Mouse (Mus musculus): ENCODE results near the gene Olfr1109. TPM values are rescaled to one million over a fixed set of nuclear protein-coding genes. Genes with fewer than 3 reads are reported as not detected.

Gene Olfr1109
- not detected in 2 replicates for polyA plus RNA-seq (2015; fragmentation: Nextera tagmentation; extraction: Ambion mirVana)

DNA sequence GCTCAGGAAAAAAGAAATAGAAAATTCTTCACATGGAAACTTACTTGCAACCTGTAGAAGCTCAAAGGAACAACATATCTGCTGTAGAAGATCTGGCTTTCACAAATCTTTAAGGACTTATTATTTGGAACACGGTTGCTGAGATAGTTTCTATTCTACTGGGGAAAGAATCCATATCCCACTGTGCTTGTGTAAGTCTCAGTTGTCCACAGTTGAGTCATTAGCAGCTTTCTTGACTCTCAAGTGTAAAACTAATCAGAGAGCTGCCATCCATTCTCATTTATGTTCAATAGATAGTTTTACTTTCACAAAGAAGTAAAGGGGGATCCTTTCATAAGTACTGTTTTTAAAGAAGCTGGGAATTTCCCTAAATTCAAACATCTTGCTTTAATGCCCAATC, at the start of gene Olfr1109:
Olfr1109 (minus strand) TSS at position 101 of the 400 bp plus-strand sequence.
- H3K27me3 ChIP-seq: no peaks in the 10 kb centered on the region
- no peak within 1 kb of the TSS for H3K27ac ChIP-seq
- no peaks in the 10 kb centered on the region for H3K36me3 ChIP-seq
- ATAC-seq (replicated peaks; ENCODE audit: insufficient number of reproducible peaks, insufficient read depth, low FRiP score, low read depth): no peak
- no peak within 1 kb of the TSS for H3K4me3 ChIP-seq
- WGBS: 78% methylated on average over 1 of the region's 1 CpGs
- no peak within 1 kb of the TSS for H3K4me2 ChIP-seq
- no peaks in the 10 kb centered on the region for H3K4me1 ChIP-seq (replicated peaks)
- no peaks in the 10 kb centered on the region for H3K9me3 ChIP-seq (replicated peaks)
- no peak within 1 kb of the TSS for H3K9ac ChIP-seq

DNA sequence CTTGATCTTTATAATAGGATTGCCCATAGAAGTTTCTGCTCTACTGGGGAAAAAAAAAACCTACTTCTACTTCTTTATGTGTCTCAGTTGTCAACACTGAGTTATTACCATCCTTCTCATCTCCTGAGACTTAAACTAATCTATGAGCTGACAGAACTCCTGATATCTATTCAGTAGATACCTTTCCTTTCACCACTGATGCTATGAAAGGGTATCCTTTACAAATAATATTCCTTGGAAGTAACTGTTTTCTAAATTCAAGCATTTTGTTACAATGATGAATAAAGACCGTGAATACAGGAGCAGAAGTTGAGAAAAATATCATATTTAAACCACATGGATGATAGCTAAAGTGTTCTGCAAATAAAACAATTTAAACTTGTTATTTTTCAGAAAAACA, 44.4 kb upstream of the Olfr1109 start, which contains the start of gene Olfr1110:
Olfr1110 (minus strand) TSS at position 101 of the 400 bp plus-strand sequence.
- Histone ChIP-seq H3K4me3 (no peak within 1 kb of the TSS), H3K4me2 (no peak within 1 kb of the TSS), H3K36me3 (no peaks in the 10 kb centered on the region), H3K27me3 (no peaks in the 10 kb centered on the region), H3K27ac (no peak within 1 kb of the TSS), H3K9me3 (replicated peaks) (no peaks in the 10 kb centered on the region), H3K9ac (no peak within 1 kb of the TSS), H3K4me1 (replicated peaks) (no peaks in the 10 kb centered on the region)
- 61% methylated on average over 1 of the region's 1 CpGs for WGBS
- no peak for ATAC-seq (replicated peaks; ENCODE audit: insufficient number of reproducible peaks, insufficient read depth, low FRiP score, low read depth)

DNA sequence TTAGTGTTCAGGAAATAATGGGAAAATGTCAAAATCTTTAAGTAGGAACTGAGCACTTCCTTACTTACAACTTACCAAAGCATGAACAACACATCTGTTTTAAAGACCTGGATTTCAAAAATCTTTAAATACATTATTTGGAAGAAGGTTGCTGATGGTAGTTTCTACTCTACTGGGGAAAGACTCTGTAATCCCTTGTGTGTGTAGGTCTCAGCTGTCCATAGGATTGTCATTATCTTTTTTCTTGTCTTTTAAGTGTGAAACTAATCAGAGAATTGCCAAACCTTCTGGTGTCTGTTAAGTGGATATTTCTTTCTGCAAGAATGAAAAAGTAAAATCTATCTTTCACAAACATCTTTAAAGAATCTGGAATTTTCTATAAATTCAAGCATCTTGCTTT, 18.7 kb upstream of the Olfr1109 start, which contains the start of gene Olfr259:
Olfr259 (minus strand) TSS at position 101 of the 400 bp plus-strand sequence.
- no peaks in the 10 kb centered on the region for H3K4me1 ChIP-seq (replicated peaks)
- H3K4me2 ChIP-seq: no peak within 1 kb of the TSS
- H3K27ac ChIP-seq: no peak within 1 kb of the TSS
- no peaks in the 10 kb centered on the region for H3K27me3 ChIP-seq
- no peaks in the 10 kb centered on the region for H3K36me3 ChIP-seq
- H3K9ac ChIP-seq: no peak within 1 kb of the TSS
- no peak within 1 kb of the TSS for H3K4me3 ChIP-seq
- no peaks in the 10 kb centered on the region for H3K9me3 ChIP-seq (replicated peaks)
- ATAC-seq (replicated peaks; ENCODE audit: insufficient number of reproducible peaks, insufficient read depth, low FRiP score, low read depth): no peak

DNA sequence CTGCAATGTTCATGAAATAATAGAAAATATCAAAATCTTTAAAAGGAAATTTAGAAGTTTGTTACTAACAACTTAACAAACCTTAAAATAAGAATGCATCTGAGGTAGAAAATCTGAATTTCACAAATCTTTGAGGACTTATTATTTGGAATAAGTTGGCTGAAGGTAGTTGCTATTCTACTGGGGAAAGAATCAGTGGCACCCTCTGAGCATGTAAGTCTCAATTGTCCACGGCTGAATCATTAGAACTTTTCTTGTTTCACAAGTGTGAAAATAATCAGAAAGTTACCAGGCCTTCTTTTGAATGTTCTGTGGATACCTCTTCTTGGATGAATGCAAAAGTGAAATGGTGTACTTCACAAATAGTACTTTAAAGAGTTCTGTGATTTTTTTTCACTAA, 20.1 kb downstream of the Olfr1109 start, which contains the start of gene Olfr1107:
Olfr1107 (minus strand) TSS at position 101 of the 400 bp plus-strand sequence.
- 79% methylated on average over 1 of the region's 1 CpGs for WGBS
- no peak within 1 kb of the TSS for H3K4me3 ChIP-seq
- H3K4me2 ChIP-seq: no peak within 1 kb of the TSS
- no peaks in the 10 kb centered on the region for H3K27me3 ChIP-seq
- no peaks in the 10 kb centered on the region for H3K4me1 ChIP-seq (replicated peaks)
- no peaks in the 10 kb centered on the region for H3K36me3 ChIP-seq
- H3K9ac ChIP-seq: no peak within 1 kb of the TSS
- H3K9me3 ChIP-seq (replicated peaks): no peaks in the 10 kb centered on the region
- no peak for ATAC-seq (replicated peaks; ENCODE audit: insufficient number of reproducible peaks, insufficient read depth, low FRiP score, low read depth)
- no peak within 1 kb of the TSS for H3K27ac ChIP-seq

DNA sequence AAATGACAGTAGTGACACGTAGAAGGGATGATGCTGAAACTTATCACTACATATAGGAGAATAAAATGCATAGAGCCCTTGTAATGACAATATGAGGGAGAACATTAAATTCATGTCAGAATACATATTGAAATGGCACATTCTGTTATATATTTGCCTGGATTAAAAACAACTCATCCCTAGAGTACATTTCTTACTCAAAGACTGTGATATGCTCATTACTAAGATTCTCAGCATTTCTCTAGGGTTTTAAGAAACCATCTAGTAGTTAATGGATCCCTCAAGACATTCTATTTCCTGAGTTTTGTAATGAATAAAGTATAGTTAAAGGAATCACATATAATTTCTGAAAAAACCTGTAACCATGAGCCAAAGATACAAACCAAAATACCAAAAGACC, 43.6 kb downstream of the Olfr1109 start, which contains the start of gene Olfr1106:
Olfr1106 (minus strand) TSS at position 101 of the 400 bp plus-strand sequence.
- WGBS: 57% methylated on average over 1 of the region's 1 CpGs
- no peak for ATAC-seq (replicated peaks; ENCODE audit: insufficient number of reproducible peaks, insufficient read depth, low FRiP score, low read depth)
- no peak within 1 kb of the TSS for H3K9ac ChIP-seq
- no peak within 1 kb of the TSS for H3K4me3 ChIP-seq
- no peak within 1 kb of the TSS for H3K27ac ChIP-seq
- H3K4me2 ChIP-seq: no peak within 1 kb of the TSS
- H3K4me1 ChIP-seq (replicated peaks): no peaks in the 10 kb centered on the region
- no peaks in the 10 kb centered on the region for H3K36me3 ChIP-seq
- H3K27me3 ChIP-seq: no peaks in the 10 kb centered on the region
- no peaks in the 10 kb centered on the region for H3K9me3 ChIP-seq (replicated peaks)

Other genes with a start within 250 kb of the Olfr1109 start
- not detected in 2 replicates for gene Olfr1095, start 244.3 kb downstream of the Olfr1109 start, polyA plus RNA-seq (2015; fragmentation: Nextera tagmentation; extraction: Ambion mirVana)
- gene Gm13723, start 221.2 kb downstream of the Olfr1109 start, polyA plus RNA-seq (2015; fragmentation: Nextera tagmentation; extraction: Ambion mirVana): not detected in 2 replicates
- gene Olfr1097, start 203.8 kb downstream of the Olfr1109 start, polyA plus RNA-seq (2015; fragmentation: Nextera tagmentation; extraction: Ambion mirVana): not detected in 2 replicates
- gene Olfr1098, start 171.5 kb downstream of the Olfr1109 start, polyA plus RNA-seq (2015; fragmentation: Nextera tagmentation; extraction: Ambion mirVana): not detected in 2 replicates
- not detected in 2 replicates for gene Olfr1099, start 135.3 kb downstream of the Olfr1109 start, polyA plus RNA-seq (2015; fragmentation: Nextera tagmentation; extraction: Ambion mirVana)
- not detected in 2 replicates for gene Olfr1100, start 116.1 kb downstream of the Olfr1109 start, polyA plus RNA-seq (2015; fragmentation: Nextera tagmentation; extraction: Ambion mirVana)
- gene Olfr1101, start 104.8 kb downstream of the Olfr1109 start, polyA plus RNA-seq (2015; fragmentation: Nextera tagmentation; extraction: Ambion mirVana): not detected in 2 replicates
- gene Olfr1102, start 97.6 kb downstream of the Olfr1109 start, polyA plus RNA-seq (2015; fragmentation: Nextera tagmentation; extraction: Ambion mirVana): not detected in 2 replicates
- gene Olfr1104, start 68.9 kb downstream of the Olfr1109 start, polyA plus RNA-seq (2015; fragmentation: Nextera tagmentation; extraction: Ambion mirVana): not detected in 2 replicates
- gene Olfr1105, start 59.5 kb downstream of the Olfr1109 start, polyA plus RNA-seq (2015; fragmentation: Nextera tagmentation; extraction: Ambion mirVana): not detected in 2 replicates
- gene Olfr1106, start 43.7 kb downstream of the Olfr1109 start, polyA plus RNA-seq (2015; fragmentation: Nextera tagmentation; extraction: Ambion mirVana): not detected in 2 replicates
- gene Olfr1107, start 20.2 kb downstream of the Olfr1109 start, polyA plus RNA-seq (2015; fragmentation: Nextera tagmentation; extraction: Ambion mirVana): not detected in 2 replicates
- not detected in 2 replicates for gene Olfr259, start 18.6 kb upstream of the Olfr1109 start, polyA plus RNA-seq (2015; fragmentation: Nextera tagmentation; extraction: Ambion mirVana)
- gene Olfr1110, start 44.3 kb upstream of the Olfr1109 start, polyA plus RNA-seq (2015; fragmentation: Nextera tagmentation; extraction: Ambion mirVana): not detected in 2 replicates
- not detected in 2 replicates for gene Olfr1111, start 56.6 kb upstream of the Olfr1109 start, polyA plus RNA-seq (2015; fragmentation: Nextera tagmentation; extraction: Ambion mirVana)
- gene Olfr1112, start 91.8 kb upstream of the Olfr1109 start, polyA plus RNA-seq (2015; fragmentation: Nextera tagmentation; extraction: Ambion mirVana): not detected in 2 replicates
- not detected in 2 replicates for gene Olfr1113, start 113.0 kb upstream of the Olfr1109 start, polyA plus RNA-seq (2015; fragmentation: Nextera tagmentation; extraction: Ambion mirVana)
- gene Olfr1115, start 152.0 kb upstream of the Olfr1109 start, polyA plus RNA-seq (2015; fragmentation: Nextera tagmentation; extraction: Ambion mirVana): not detected in 2 replicates
- gene Olfr1116, start 171.5 kb upstream of the Olfr1109 start, polyA plus RNA-seq (2015; fragmentation: Nextera tagmentation; extraction: Ambion mirVana): not detected in 2 replicates
- not detected in 2 replicates for gene Olfr1118, start 211.6 kb upstream of the Olfr1109 start, polyA plus RNA-seq (2015; fragmentation: Nextera tagmentation; extraction: Ambion mirVana)

Data from heart, embryonic 15.5 days (tissue).